21 mouse cellular contexts compared by ENCODE assay signal in genomic region chr12:50191733-50192612, GRCm38 (mm10).
DNase-seq lines count a peak whose midpoint lies in the region; ATAC-seq and TF ChIP-seq lines count a peak whose summit lies in the region.
"Had no signal": no experiment of that assay in that cellular context is flagged by ENCODE, and none has a peak within 500 bp of the region (broad histone marks: within the 10 kb centered on the region; RNA-seq: fewer than 3 reads in every experiment).

No protein-coding gene starts in this region.

- whole genome bisulfite sequencing in neural tube, embryonic 11.5 days, result 62% methylated on average over 11 of the region's 11 CpGs
- WGBS in neural tube, embryonic 15.5 days, result 46% methylated on average over 11 of the region's 11 CpGs
- 11% methylated on average over 11 of the region's 11 CpGs for WGBS in forebrain, embryonic 15.5 days

- peak; percentile 11 for DNase-seq in embryo, embryonic 11 days
- no peak for DNase-seq in embryo, embryonic 10.5 days (ENCODE audit: low spot score)
- peak; percentile 22 for DNase-seq in neural tube, embryonic 11.5 days (ENCODE audit: low spot score)
- DNase-seq in lung, postnatal 10 days, result no peak
- no peak for DNase-seq in gastrocnemius, postnatal 10 days
- DNase-seq: adrenal gland, postnatal 10 days; cerebellum, adult 2 months; cerebellum, postnatal 36 days; heart, adult 11 months; heart, postnatal 10 days; kidney, adult 11 months; kidney, postnatal 36 days; spleen, adult 18-20 months had no signal

- H3K27me3 ChIP-seq in neural tube, embryonic 11.5 days (ENCODE audit: control insufficient read depth, insufficient read depth, low read length), result no peaks in the 10 kb centered on the region
- no peaks in the 10 kb centered on the region for H3K27me3 ChIP-seq in neural tube, embryonic 15.5 days (replicated peaks)
- H3K27me3 ChIP-seq in forebrain, embryonic 15.5 days, result no peaks in the 10 kb centered on the region
- H3K27me3 ChIP-seq: embryonic facial prominence, embryonic 12.5 days; heart, embryonic 12.5 days; hindbrain, embryonic 12.5 days; kidney, embryonic 15.5 days had no signal

- H3K36me3 ChIP-seq in neural tube, embryonic 11.5 days (ENCODE audit: control insufficient read depth, insufficient read depth, low read length), result no peaks in the 10 kb centered on the region
- H3K36me3 ChIP-seq in neural tube, embryonic 15.5 days, result no peaks in the 10 kb centered on the region
- no peaks in the 10 kb centered on the region for H3K36me3 ChIP-seq in forebrain, embryonic 15.5 days
- H3K36me3 ChIP-seq: embryonic facial prominence, embryonic 12.5 days; heart, embryonic 12.5 days; hindbrain, embryonic 12.5 days; kidney, embryonic 15.5 days; midbrain, embryonic 10.5 days had no signal

- ATAC-seq in neural tube, embryonic 11.5 days (ENCODE audit: insufficient read depth, low FRiP score, low TSS enrichment), result no peak
- no peak for ATAC-seq in neural tube, embryonic 15.5 days (ENCODE audit: low FRiP score)
- peak; percentile 42 for ATAC-seq in forebrain, embryonic 15.5 days (replicated peaks)

- TF ChIP-seq POLR2A in cortical plate, adult 2 months (IDR thresholded peaks at IDR 0.05; ENCODE audit: extremely low read depth, insufficient read depth, low read length), result no peak

- TF ChIP-seq CTCF in cortical plate, adult 2 months (IDR thresholded peaks at IDR 0.05; ENCODE audit: extremely low read depth, insufficient read depth, low read length), result no peak

- H3K4me2 ChIP-seq in neural tube, embryonic 11.5 days (ENCODE audit: low read depth), result no peak overlapping the region
- H3K4me2 ChIP-seq in neural tube, embryonic 15.5 days, result no peak overlapping the region
- peak overlapping the region; percentile 34 for H3K4me2 ChIP-seq in forebrain, embryonic 15.5 days (replicated peaks)
- H3K4me2 ChIP-seq: embryonic facial prominence, embryonic 12.5 days; heart, embryonic 12.5 days; hindbrain, embryonic 12.5 days; kidney, embryonic 15.5 days had no signal

- H3K4me3 ChIP-seq in neural tube, embryonic 11.5 days (ENCODE audit: low read depth, low read length), result no peak overlapping the region
- no peak overlapping the region for H3K4me3 ChIP-seq in neural tube, embryonic 15.5 days (replicated peaks)
- no peak overlapping the region for H3K4me3 ChIP-seq in cortical plate, adult 2 months (ENCODE audit: insufficient read depth, low read length)
- peak overlapping the region; percentile 0; the same call in 1 of the 2 replicates for H3K4me3 ChIP-seq in forebrain, embryonic 15.5 days
- H3K4me3 ChIP-seq: embryonic facial prominence, embryonic 12.5 days; heart, embryonic 12.5 days; hindbrain, embryonic 12.5 days; kidney, embryonic 15.5 days; midbrain, embryonic 10.5 days had no signal

- H3K9ac ChIP-seq in neural tube, embryonic 11.5 days (ENCODE audit: low read length), result no peak overlapping the region
- no peak overlapping the region for H3K9ac ChIP-seq in neural tube, embryonic 15.5 days (replicated peaks)
- H3K9ac ChIP-seq in forebrain, embryonic 15.5 days (replicated peaks), result peak overlapping the region; percentile 39
- H3K9ac ChIP-seq: embryonic facial prominence, embryonic 12.5 days; heart, embryonic 12.5 days; hindbrain, embryonic 12.5 days; kidney, embryonic 15.5 days had no signal

- H3K4me1 ChIP-seq in neural tube, embryonic 11.5 days (ENCODE audit: control insufficient read depth, insufficient read depth, low read length), result peaks cover 7% of the 10 kb centered on the region; the same call in 1 of the 2 replicates
- peaks cover 3% of the 10 kb centered on the region; the same call in 1 of the 2 replicates for H3K4me1 ChIP-seq in neural tube, embryonic 15.5 days
- peaks cover 2% of the 10 kb centered on the region; the same call in 1 of the 2 replicates for H3K4me1 ChIP-seq in cortical plate, adult 2 months (ENCODE audit: control insufficient read depth, insufficient read depth, low read length)
- peaks cover 49% of the 10 kb centered on the region for H3K4me1 ChIP-seq in forebrain, embryonic 15.5 days
- H3K4me1 ChIP-seq: embryonic facial prominence, embryonic 12.5 days; heart, embryonic 12.5 days; hindbrain, embryonic 12.5 days; kidney, embryonic 15.5 days had no signal

- H3K27ac ChIP-seq in neural tube, embryonic 11.5 days (ENCODE audit: low read depth, low read length), result no peak overlapping the region
- no peak overlapping the region for H3K27ac ChIP-seq in neural tube, embryonic 15.5 days (replicated peaks)
- peak overlapping the region; percentile 65; the same call in 1 of the 2 replicates for H3K27ac ChIP-seq in cortical plate, adult 2 months (ENCODE audit: insufficient read depth, low read length)
- peak overlapping the region; percentile 93 for H3K27ac ChIP-seq in forebrain, embryonic 15.5 days (replicated peaks)
- H3K27ac ChIP-seq: embryonic facial prominence, embryonic 12.5 days; hindbrain, embryonic 12.5 days; kidney, embryonic 15.5 days; midbrain, embryonic 10.5 days had no signal

- no peaks in the 10 kb centered on the region for H3K9me3 ChIP-seq in neural tube, embryonic 11.5 days (ENCODE audit: control insufficient read depth, low read length)
- no peaks in the 10 kb centered on the region for H3K9me3 ChIP-seq in neural tube, embryonic 15.5 days (replicated peaks)
- no peaks in the 10 kb centered on the region for H3K9me3 ChIP-seq in forebrain, embryonic 15.5 days
- H3K9me3 ChIP-seq: embryonic facial prominence, embryonic 12.5 days; heart, embryonic 12.5 days; hindbrain, embryonic 12.5 days; kidney, embryonic 15.5 days; midbrain, embryonic 10.5 days had no signal

Comparison
In these comparisons a context has a peak if more than half of its experiments do, and no peak if none do; other contexts are left out.
1. DNase-seq: peak in embryo, embryonic 11 days (single experiment) and neural tube, embryonic 11.5 days (single experiment); none in embryo, embryonic 10.5 days (single experiment), lung, postnatal 10 days (single experiment) and gastrocnemius, postnatal 10 days (single experiment).
2. H3K27ac ChIP-seq: peak in cortical plate, adult 2 months (single experiment) and forebrain, embryonic 15.5 days (single experiment); none in neural tube, embryonic 11.5 days (single experiment) and neural tube, embryonic 15.5 days (single experiment).